Mouse (Mus musculus) cortical plate, adult 2 months (tissue): ENCODE results near the gene Marf1.

Source experiments
- CTCF ChIP-seq: fragments of 200-500 bp; IDR thresholded peaks from 2 replicates; pipeline ENCODE4 v1.5.1; 2011; ENCODE audit warnings: mild to moderate bottlenecking, control low read depth, low read length; ENCODE audit not compliant: insufficient read depth; ENCODE audit errors: extremely low read depth
- POLR2A ChIP-seq: fragments of 200-500 bp; IDR thresholded peaks from 2 replicates; pipeline ENCODE4 v1.6.1; 2011; ENCODE audit warnings: mild to moderate bottlenecking, low read length, control low read depth; ENCODE audit not compliant: insufficient read depth; ENCODE audit errors: extremely low read depth

- TF ChIP-seq POLR2A (no peak), CTCF (no peak)
These were observed 2.2 kb downstream of the Marf1 start for GRCm38 (mm10) chr16:14160941-14161340.
